Mouse (Mus musculus): ENCODE measurements at regions not wholly inside any gene's neighbourhood (a gene's known extent, or its start where the extent isn't known, plus 50 kb on each side); places are given as distances from the start of the nearest gene placed in this dataset.

GRCm38 (mm10) chr1:34642304-34642893, 62.9 kb downstream of the Amer3 start:
- peak in 1 of 2 experiments; percentile 53 for DNase-seq (ENCODE audit: low spot score in 2 of 2)

- DNase-seq (ENCODE audit: low spot score in 2 of 2) = peak in 1 of 2 experiments; percentile 49
Measured at GRCm38 (mm10) chr1:34653963-34654644, 74.6 kb downstream of the Amer3 start.

- no peak for DNase-seq (ENCODE audit: low spot score in 2 of 2)
Measured at GRCm38 (mm10) chr1:34657481-34657880, 78.0 kb downstream of the Amer3 start.

DNA sequence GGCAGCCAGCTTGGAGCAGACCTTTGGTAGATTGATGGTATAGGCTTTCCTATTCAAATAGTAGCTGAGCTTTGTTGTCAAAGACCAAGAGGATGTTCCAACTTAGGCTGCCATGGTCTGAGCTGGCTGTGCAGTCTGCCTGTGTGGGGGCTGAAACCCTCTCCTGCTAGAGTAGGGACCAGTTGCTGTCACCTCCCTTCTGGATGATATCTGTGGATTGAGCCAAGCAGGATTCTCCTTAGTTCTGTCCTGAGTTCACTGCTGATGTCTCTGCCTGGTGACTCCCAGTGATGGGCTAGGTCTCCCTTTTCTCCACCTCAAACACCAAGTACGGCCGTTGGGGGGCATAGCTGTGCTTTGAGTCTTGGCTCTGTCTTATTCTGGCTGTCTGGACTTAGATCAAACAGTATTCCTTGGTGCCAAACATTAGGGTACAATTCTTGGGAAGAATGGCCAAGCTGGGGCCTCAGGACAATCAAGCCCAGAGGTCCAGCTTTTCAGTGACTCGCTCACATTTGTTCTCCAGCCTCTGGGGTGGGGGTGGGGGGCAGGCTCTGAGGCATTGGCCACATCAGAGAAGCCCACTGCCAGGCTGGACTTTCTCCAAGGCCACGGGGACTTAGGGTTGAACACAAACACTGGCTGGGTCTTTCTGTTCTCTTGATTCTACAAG, 84.6 kb downstream of the Amer3 start:
- peak in 1 of 2 experiments; percentile 42 for DNase-seq (ENCODE audit: low spot score in 2 of 2)

GRCm38 (mm10) chr1:34664816-34665511, 85.5 kb downstream of the Amer3 start:
- DNase-seq (ENCODE audit: low spot score in 2 of 2) = peak in 1 of 2 experiments; percentile 42

- no peak for DNase-seq (ENCODE audit: low spot score in 2 of 2)
Measured at GRCm38 (mm10) chr1:34665512-34665854, 86.0 kb downstream of the Amer3 start.

- no peak for DNase-seq (ENCODE audit: low spot score in 2 of 2)
Measured at GRCm38 (mm10) chr1:34666226-34666662, 86.8 kb downstream of the Amer3 start.

DNA sequence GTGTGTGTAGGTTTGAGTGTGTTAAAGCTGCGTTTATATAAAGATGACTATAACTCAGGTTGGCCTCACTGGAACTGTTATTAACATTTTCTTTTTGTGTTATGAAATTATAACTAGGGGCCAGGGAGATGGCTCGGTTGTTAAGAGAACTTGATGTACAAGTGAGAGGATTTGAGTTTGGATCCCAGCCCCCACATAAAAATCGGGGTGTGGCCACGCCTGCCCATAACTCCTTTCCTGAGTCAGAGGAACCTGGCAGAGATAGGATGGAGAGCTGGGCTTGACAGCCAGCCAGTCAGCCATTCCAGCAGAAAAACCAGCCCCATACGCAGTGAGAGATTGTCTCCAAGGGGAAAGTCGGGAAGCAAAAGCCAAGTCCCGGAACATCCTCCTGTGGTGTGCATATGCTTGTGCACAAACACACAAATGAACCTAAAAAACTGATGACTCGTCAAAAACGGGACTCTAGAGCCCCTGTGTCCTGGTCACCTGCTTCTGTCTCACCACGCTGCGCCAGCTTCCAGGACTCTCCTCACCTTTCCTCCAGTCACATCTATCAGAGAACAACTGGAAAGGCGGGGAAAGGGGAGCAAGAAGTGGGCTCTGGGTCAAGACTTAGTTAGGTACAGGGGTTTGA, 97.8 kb downstream of the Amer3 start:
- DNase-seq (ENCODE audit: low spot score in 2 of 2) = no peak

- DNase-seq (ENCODE audit: low spot score in 2 of 2) = no peak
Measured at GRCm38 (mm10) chr1:34677832-34678733, 98.6 kb downstream of the Amer3 start.

GRCm38 (mm10) chr1:34678734-34679068, 99.2 kb downstream of the Amer3 start:
- DNase-seq (ENCODE audit: low spot score in 2 of 2) = no peak

DNA sequence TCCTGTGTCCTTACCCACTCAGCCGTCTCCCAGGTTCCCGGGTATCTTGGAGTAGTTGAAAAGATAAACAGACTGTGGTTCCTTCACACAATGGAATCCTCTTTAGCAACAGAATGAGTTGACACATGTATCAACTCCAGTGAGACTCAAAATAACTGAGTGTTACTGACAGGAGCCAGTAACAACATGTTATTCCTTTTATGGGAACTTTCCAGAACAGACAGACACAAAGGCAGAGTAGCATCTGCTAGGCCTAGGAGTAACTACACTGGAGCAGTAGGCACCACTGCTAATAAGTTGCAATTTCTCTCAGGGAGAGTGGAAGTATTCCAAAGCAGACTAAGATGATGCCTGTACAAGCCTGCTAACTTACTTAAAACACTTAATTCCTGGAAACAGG, 107.1 kb downstream of the Amer3 start:
- no peak for DNase-seq (ENCODE audit: low spot score in 2 of 2)

DNA sequence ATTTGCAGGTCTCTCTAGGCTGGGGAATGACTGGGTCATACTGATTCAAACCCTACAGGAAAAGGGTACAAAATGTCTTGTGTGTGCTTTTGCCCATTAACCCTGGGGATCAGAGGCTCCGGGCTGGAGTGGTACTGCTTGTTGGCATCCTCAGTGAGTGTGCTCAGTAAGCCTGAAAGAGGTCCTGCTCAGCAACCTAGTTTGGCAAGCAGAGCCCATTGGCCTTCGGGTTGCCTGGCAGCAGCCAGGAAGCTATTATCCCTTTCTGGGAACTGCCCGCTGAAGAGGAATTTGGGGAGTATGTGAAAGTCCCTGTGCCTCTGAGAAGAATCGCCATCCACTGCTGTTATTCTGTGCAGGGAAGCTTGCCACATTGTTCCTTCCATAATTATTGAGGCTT, 117.1 kb downstream of the Amer3 start:
- peak; percentile 13 to 28 for DNase-seq (ENCODE audit: low spot score in 2 of 2)

GRCm38 (mm10) chr1:34700237-34701030, 121.0 kb downstream of the Amer3 start:
- peak in 1 of 2 experiments; percentile 46 for DNase-seq (ENCODE audit: low spot score in 2 of 2)

- no peak for DNase-seq (ENCODE audit: low spot score in 2 of 2)
Measured at GRCm38 (mm10) chr1:34701436-34701835, 122.0 kb downstream of the Amer3 start.

- DNase-seq (ENCODE audit: low spot score in 2 of 2) = peak; percentile 13 to 19
Measured at GRCm38 (mm10) chr1:34709089-34709488, 129.6 kb downstream of the Amer3 start.

- DNase-seq (ENCODE audit: low spot score in 2 of 2) = no peak
Measured at GRCm38 (mm10) chr1:34722674-34723073, 120.2 kb downstream of the Fam168b start.

- no peak for DNase-seq (ENCODE audit: low spot score in 2 of 2)
Measured at GRCm38 (mm10) chr1:34732156-34732555, 110.7 kb downstream of the Fam168b start.

DNA sequence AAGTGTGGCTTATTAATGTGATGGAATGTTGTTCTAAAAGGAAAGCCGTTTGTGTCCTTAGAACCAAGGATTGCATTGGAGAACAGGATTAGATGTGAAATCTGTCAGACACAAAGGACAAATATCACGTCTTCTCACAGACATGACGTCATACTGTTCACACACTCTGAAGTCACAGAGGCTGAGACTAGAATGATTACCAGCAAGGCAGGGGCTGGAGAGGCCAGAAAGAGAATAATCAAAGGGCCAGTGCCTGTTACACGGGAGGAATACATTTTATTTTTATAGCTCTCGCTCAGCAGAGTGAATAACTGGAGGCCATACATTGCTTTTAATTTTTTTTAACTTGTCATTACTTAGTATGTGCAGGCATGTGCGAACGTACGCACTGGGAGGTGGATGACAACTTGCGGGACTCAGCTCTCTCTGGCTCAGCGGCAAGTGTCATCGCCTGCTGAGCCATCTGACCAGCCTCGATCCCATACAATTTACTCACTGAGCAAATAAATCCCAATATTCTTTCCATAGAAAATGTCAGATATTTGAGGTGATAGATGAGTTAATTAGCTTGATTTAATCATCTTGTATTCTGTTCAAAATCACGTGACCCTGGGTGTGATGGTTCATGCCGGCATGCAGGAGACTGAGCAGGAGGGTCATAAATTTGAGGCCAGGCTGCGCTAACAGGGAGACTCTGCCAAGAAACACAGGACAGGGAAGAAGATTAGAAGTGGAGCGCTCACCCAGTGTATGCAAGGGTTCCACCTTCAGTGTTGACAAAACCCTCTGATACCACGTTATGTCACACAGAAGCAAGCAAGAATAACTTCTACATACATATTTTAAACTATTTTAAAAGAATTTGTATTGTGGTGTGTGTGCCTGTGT, 109.6 kb downstream of the Fam168b start:
- DNase-seq (ENCODE audit: low spot score in 2 of 2) = no peak

All from left cerebral cortex, adult 9 months (tissue).